Mouse (Mus musculus): Measurements from ENCODE around the gene Greb1. TPM values are rescaled to one million over a fixed set of nuclear protein-coding genes. Genes with fewer than 3 reads are reported as not detected.

The Greb1 gene
- polyA plus RNA-seq (2015; fragmentation: Nextera tagmentation; extraction: Ambion mirVana) = 1.4 and 2.2 TPM in 2 replicates

GRCm38 (mm10) chr12:16800259-16800958 is at the start of gene Greb1:
Gene Greb1 (minus strand): TSS chr12:16800886.
- H3K36me3 ChIP-seq = no peaks in the 10 kb centered on the region
- no peaks in the 10 kb centered on the region for H3K9me3 ChIP-seq
- WGBS = under 1% methylated on average over 51 of the region's 53 CpGs
- peak within 1 kb of the TSS; percentile 96 for H3K4me2 ChIP-seq
- peak within 1 kb of the TSS; percentile 59 for H3K4me3 ChIP-seq
- H3K4me1 ChIP-seq (replicated peaks) = peaks cover 28% of the 10 kb centered on the region
- peak within 1 kb of the TSS; percentile 78 for H3K9ac ChIP-seq
- peak; percentile 82 for ATAC-seq (ENCODE audit: low read depth)
- H3K27me3 ChIP-seq = peaks cover 5% of the 10 kb centered on the region; the same call in 1 of the 2 replicates
- H3K27ac ChIP-seq (replicated peaks) = no peak within 1 kb of the TSS

- H3K4me2 ChIP-seq = no peak overlapping the region
- no peaks in the 10 kb centered on the region for H3K9me3 ChIP-seq
- WGBS = 59% methylated on average over 2 of the region's 2 CpGs
- no peak overlapping the region for H3K9ac ChIP-seq
- H3K4me3 ChIP-seq = no peak overlapping the region
- H3K27me3 ChIP-seq = no peaks in the 10 kb centered on the region
- no peaks in the 10 kb centered on the region for H3K36me3 ChIP-seq
- no peak overlapping the region for H3K27ac ChIP-seq (replicated peaks)
- H3K4me1 ChIP-seq (replicated peaks) = peaks cover 6% of the 10 kb centered on the region; the same call in 1 of the 2 replicates
- ATAC-seq (ENCODE audit: low read depth) = no peak
These were observed 49.1 kb upstream of the Greb1 start for GRCm38 (mm10) chr12:16849821-16850220.

- Histone ChIP-seq H3K27me3 (no peaks in the 10 kb centered on the region), H3K9ac (no peak overlapping the region), H3K36me3 (no peaks in the 10 kb centered on the region), H3K4me3 (no peak overlapping the region), H3K27ac (replicated peaks) (no peak overlapping the region), H3K4me2 (no peak overlapping the region), H3K9me3 (no peaks in the 10 kb centered on the region), H3K4me1 (replicated peaks) (peaks cover 6% of the 10 kb centered on the region; the same call in 1 of the 2 replicates)
- WGBS = 86% methylated on average over 2 of the region's 2 CpGs
- ATAC-seq (ENCODE audit: low read depth) = no peak
These were observed 47.8 kb upstream of the Greb1 start for GRCm38 (mm10) chr12:16848501-16848900.

- no peak overlapping the region for H3K9ac ChIP-seq
- H3K27ac ChIP-seq (replicated peaks) = no peak overlapping the region
- no peak overlapping the region for H3K4me2 ChIP-seq
- H3K27me3 ChIP-seq = no peaks in the 10 kb centered on the region
- H3K9me3 ChIP-seq = no peaks in the 10 kb centered on the region
- peaks cover 6% of the 10 kb centered on the region; the same call in 1 of the 2 replicates for H3K4me1 ChIP-seq (replicated peaks)
- H3K4me3 ChIP-seq = no peak overlapping the region
- no peaks in the 10 kb centered on the region for H3K36me3 ChIP-seq
- WGBS = 84% methylated on average over 4 of the region's 4 CpGs
- no peak for ATAC-seq (ENCODE audit: low read depth)
These were observed 46.6 kb upstream of the Greb1 start for GRCm38 (mm10) chr12:16847204-16847792.

- no peak for ATAC-seq (ENCODE audit: low read depth)
- no peak overlapping the region for H3K27ac ChIP-seq (replicated peaks)
- no peak overlapping the region for H3K9ac ChIP-seq
- H3K27me3 ChIP-seq = no peaks in the 10 kb centered on the region
- H3K9me3 ChIP-seq = no peaks in the 10 kb centered on the region
- no peak overlapping the region for H3K4me2 ChIP-seq
- H3K36me3 ChIP-seq = no peaks in the 10 kb centered on the region
- H3K4me1 ChIP-seq (replicated peaks) = no peaks in the 10 kb centered on the region
- no peak overlapping the region for H3K4me3 ChIP-seq
- 69% methylated on average over 14 of the region's 14 CpGs for WGBS
These were observed 44.2 kb upstream of the Greb1 start for GRCm38 (mm10) chr12:16844623-16845592.

- no peak for ATAC-seq (ENCODE audit: low read depth)
- no peaks in the 10 kb centered on the region for H3K27me3 ChIP-seq
- no peak overlapping the region for H3K4me3 ChIP-seq
- H3K4me2 ChIP-seq = no peak overlapping the region
- H3K9me3 ChIP-seq = peaks cover 9% of the 10 kb centered on the region
- H3K9ac ChIP-seq = no peak overlapping the region
- WGBS = 81% methylated on average over 8 of the region's 8 CpGs
- H3K27ac ChIP-seq (replicated peaks) = no peak overlapping the region
- H3K4me1 ChIP-seq (replicated peaks) = no peaks in the 10 kb centered on the region
- H3K36me3 ChIP-seq = no peaks in the 10 kb centered on the region
These were observed 40.4 kb upstream of the Greb1 start for GRCm38 (mm10) chr12:16840842-16841782.

- no peak overlapping the region for H3K4me2 ChIP-seq
- no peak overlapping the region for H3K9ac ChIP-seq
- no peaks in the 10 kb centered on the region for H3K27me3 ChIP-seq
- H3K4me1 ChIP-seq (replicated peaks) = no peaks in the 10 kb centered on the region
- H3K36me3 ChIP-seq = no peaks in the 10 kb centered on the region
- ATAC-seq (ENCODE audit: low read depth) = no peak
- no peak overlapping the region for H3K4me3 ChIP-seq
- H3K27ac ChIP-seq (replicated peaks) = no peak overlapping the region
- 89% methylated on average over 4 of the region's 4 CpGs for WGBS
- peaks cover 9% of the 10 kb centered on the region for H3K9me3 ChIP-seq
These were observed 37.1 kb upstream of the Greb1 start for GRCm38 (mm10) chr12:16837766-16838165.

- Histone ChIP-seq H3K27ac (replicated peaks) (no peak overlapping the region), H3K9me3 (peaks cover 9% of the 10 kb centered on the region), H3K4me1 (replicated peaks) (no peaks in the 10 kb centered on the region), H3K27me3 (no peaks in the 10 kb centered on the region), H3K4me3 (no peak overlapping the region), H3K9ac (no peak overlapping the region), H3K4me2 (no peak overlapping the region), H3K36me3 (no peaks in the 10 kb centered on the region)
- WGBS = 71% methylated on average over 9 of the region's 9 CpGs
- ATAC-seq (ENCODE audit: low read depth) = no peak
These were observed 35.5 kb upstream of the Greb1 start for GRCm38 (mm10) chr12:16836188-16836587.

- no peak overlapping the region for H3K9ac ChIP-seq
- H3K36me3 ChIP-seq = peaks cover 1% of the 10 kb centered on the region; the same call in 1 of the 2 replicates
- H3K4me1 ChIP-seq (replicated peaks) = no peaks in the 10 kb centered on the region
- H3K9me3 ChIP-seq = peaks cover 9% of the 10 kb centered on the region
- no peaks in the 10 kb centered on the region for H3K27me3 ChIP-seq
- peak; percentile 32; the same call in 1 of the 2 replicates for ATAC-seq (ENCODE audit: low read depth)
- no peak overlapping the region for H3K4me3 ChIP-seq
- no peak overlapping the region for H3K4me2 ChIP-seq
- no peak overlapping the region for H3K27ac ChIP-seq (replicated peaks)
- 61% methylated on average over 11 of the region's 11 CpGs for WGBS
These were observed 34.0 kb upstream of the Greb1 start for GRCm38 (mm10) chr12:16834701-16835100.

- Histone ChIP-seq H3K27me3 (no peaks in the 10 kb centered on the region), H3K9me3 (no peaks in the 10 kb centered on the region), H3K4me2 (no peak overlapping the region), H3K9ac (no peak overlapping the region), H3K36me3 (peaks cover 33% of the 10 kb centered on the region), H3K27ac (replicated peaks) (no peak overlapping the region), H3K4me3 (no peak overlapping the region), H3K4me1 (replicated peaks) (no peaks in the 10 kb centered on the region)
- no peak for ATAC-seq (ENCODE audit: low read depth)
- 73% methylated on average over 4 of the region's 4 CpGs for WGBS
These were observed 30.4 kb upstream of the Greb1 start for GRCm38 (mm10) chr12:16831071-16831470.

GRCm38 (mm10) chr12:16829785-16830184 is 29.1 kb upstream of the Greb1 start:
- no peak overlapping the region for H3K4me3 ChIP-seq
- H3K27me3 ChIP-seq = no peaks in the 10 kb centered on the region
- H3K4me2 ChIP-seq = no peak overlapping the region
- H3K27ac ChIP-seq (replicated peaks) = no peak overlapping the region
- peaks cover 46% of the 10 kb centered on the region for H3K36me3 ChIP-seq
- 87% methylated on average over 2 of the region's 2 CpGs for whole genome bisulfite sequencing
- no peak overlapping the region for H3K9ac ChIP-seq
- H3K9me3 ChIP-seq = no peaks in the 10 kb centered on the region
- no peak for ATAC-seq (ENCODE audit: low read depth)
- no peaks in the 10 kb centered on the region for H3K4me1 ChIP-seq (replicated peaks)
